Mouse (Mus musculus): ENCODE results near the gene Gabbr2.

The Gabbr2 gene

GRCm38 (mm10) chr4:46827471-46827870 is 164.2 kb downstream of the Gabbr2 start:
- no peak for DNase-seq (ENCODE audit: extremely low read depth, low read depth, low spot score)

GRCm38 (mm10) chr4:46825846-46826529 is 165.7 kb downstream of the Gabbr2 start:
- DNase-seq (ENCODE audit: extremely low read depth, low read depth, low spot score), result no peak

GRCm38 (mm10) chr4:46823738-46824137 is 167.9 kb downstream of the Gabbr2 start:
- DNase-seq (ENCODE audit: extremely low read depth, low read depth, low spot score), result no peak

- no peak for DNase-seq (ENCODE audit: extremely low read depth, low read depth, low spot score)
Observed at GRCm38 (mm10) chr4:46821709-46822108, 170.0 kb downstream of the Gabbr2 start.

GRCm38 (mm10) chr4:46814954-46815353 is 176.7 kb downstream of the Gabbr2 start:
- DNase-seq (ENCODE audit: extremely low read depth, low read depth, low spot score), result no peak

GRCm38 (mm10) chr4:46814236-46814635 is 177.4 kb downstream of the Gabbr2 start:
- DNase-seq (ENCODE audit: extremely low read depth, low read depth, low spot score), result no peak

GRCm38 (mm10) chr4:46811165-46811564 is 180.5 kb downstream of the Gabbr2 start:
- DNase-seq (ENCODE audit: extremely low read depth, low read depth, low spot score), result no peak

GRCm38 (mm10) chr4:46806876-46807275 is 184.8 kb downstream of the Gabbr2 start:
- no peak for DNase-seq (ENCODE audit: extremely low read depth, low read depth, low spot score)

- DNase-seq (ENCODE audit: extremely low read depth, low read depth, low spot score), result no peak
Observed at GRCm38 (mm10) chr4:46805910-46806309, 185.8 kb downstream of the Gabbr2 start.

GRCm38 (mm10) chr4:46802386-46802785 is 189.3 kb downstream of the Gabbr2 start:
- DNase-seq (ENCODE audit: extremely low read depth, low read depth, low spot score), result no peak

- no peak for DNase-seq (ENCODE audit: extremely low read depth, low read depth, low spot score)
Observed at GRCm38 (mm10) chr4:46799904-46800303, 191.8 kb downstream of the Gabbr2 start.

- no peak for DNase-seq (ENCODE audit: extremely low read depth, low read depth, low spot score)
Observed at GRCm38 (mm10) chr4:46795707-46796106, 196.0 kb downstream of the Gabbr2 start.

GRCm38 (mm10) chr4:46794583-46794982 is 197.1 kb downstream of the Gabbr2 start:
- DNase-seq (ENCODE audit: extremely low read depth, low read depth, low spot score), result no peak

- no peak for DNase-seq (ENCODE audit: extremely low read depth, low read depth, low spot score)
Observed at GRCm38 (mm10) chr4:46792280-46793026, 199.2 kb downstream of the Gabbr2 start.

- no peak for DNase-seq (ENCODE audit: extremely low read depth, low read depth, low spot score)
Observed at GRCm38 (mm10) chr4:46791268-46791951, 200.3 kb downstream of the Gabbr2 start.

GRCm38 (mm10) chr4:46790609-46791267 is 200.9 kb downstream of the Gabbr2 start:
- DNase-seq (ENCODE audit: extremely low read depth, low read depth, low spot score), result no peak

GRCm38 (mm10) chr4:46784430-46785049 is 207.1 kb downstream of the Gabbr2 start:
- no peak for DNase-seq (ENCODE audit: extremely low read depth, low read depth, low spot score)

GRCm38 (mm10) chr4:46781109-46781508 is 210.6 kb downstream of the Gabbr2 start:
- DNase-seq (ENCODE audit: extremely low read depth, low read depth, low spot score), result no peak

GRCm38 (mm10) chr4:46775959-46776358 is 215.7 kb downstream of the Gabbr2 start:
- no peak for DNase-seq (ENCODE audit: extremely low read depth, low read depth, low spot score)

GRCm38 (mm10) chr4:46774652-46775051 is 217.0 kb downstream of the Gabbr2 start:
- no peak for DNase-seq (ENCODE audit: extremely low read depth, low read depth, low spot score)

GRCm38 (mm10) chr4:46773243-46773642 is 218.4 kb downstream of the Gabbr2 start:
- no peak for DNase-seq (ENCODE audit: extremely low read depth, low read depth, low spot score)
